Mouse (Mus musculus) urinary bladder, adult 18-20 months (tissue): ENCODE results near the gene Bcl2l13.
"Not testable (repeated sequence)": the region's sequence is repeated elsewhere in the genome, so short reads cannot be mapped to it uniquely, and the experiment has no call there.

Experiments used
- DNase-seq, 2 experiments: peaks; one replicate each; pipeline ENCODE4 v3.0.0; 2022; ENCODE audit warnings: low spot score in 2 of 2, mixed read lengths in 2 of 2

Bcl2l13 gene

GRCm38 (mm10) chr6:120901776-120902645 lies 66.0 kb downstream of the Bcl2l13 start:
- peak in 1 of 2 experiments; percentile 14 for DNase-seq

- DNase-seq, result no peak
These were observed 67.5 kb downstream of the Bcl2l13 start for GRCm38 (mm10) chr6:120903450-120903912.

GRCm38 (mm10) chr6:120903961-120904360 lies 67.9 kb downstream of the Bcl2l13 start:
- DNase-seq, result no peak

DNA sequence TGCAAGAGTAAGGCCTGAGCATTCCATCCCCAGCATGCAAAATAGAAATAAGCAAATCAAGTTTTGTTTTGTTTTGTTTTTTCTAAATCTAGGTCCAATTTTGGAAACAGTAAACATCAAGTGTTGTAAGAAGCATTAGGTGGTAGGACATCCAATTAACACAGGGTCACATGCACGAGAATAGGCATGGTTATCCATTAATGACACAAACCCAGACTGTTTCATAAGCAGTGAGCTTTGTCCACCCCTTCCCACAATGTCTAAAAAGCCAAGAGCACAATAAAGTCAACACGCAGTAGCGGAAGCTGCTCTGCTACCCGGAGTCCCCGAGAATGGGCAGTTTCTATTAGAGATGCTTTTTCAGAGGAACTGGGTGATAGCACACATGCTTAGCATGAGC lies 69.1 kb downstream of the Bcl2l13 start:
- no peak for DNase-seq

DNA sequence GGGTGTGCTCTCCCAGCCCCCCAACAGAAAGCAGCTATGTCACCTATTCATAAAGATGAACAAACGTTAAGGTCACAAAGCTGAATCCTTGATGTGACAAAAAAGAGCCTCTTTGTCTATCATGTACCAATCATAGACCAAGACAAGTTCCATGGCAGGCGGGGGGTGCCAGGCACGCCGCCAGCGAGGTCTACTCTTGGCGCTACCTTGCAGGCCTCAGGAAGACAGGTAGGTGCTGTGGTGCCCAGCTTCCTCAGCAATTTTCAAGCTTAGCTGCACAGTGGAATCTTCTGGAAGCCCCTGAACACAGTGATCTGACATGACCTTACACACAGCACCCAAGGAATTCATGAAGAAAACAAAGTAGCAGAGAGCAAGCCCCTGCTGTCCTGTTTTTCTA lies 70.5 kb downstream of the Bcl2l13 start:
- DNase-seq, result no peak

GRCm38 (mm10) chr6:120907876-120908597 lies 72.0 kb downstream of the Bcl2l13 start:
- not testable (repeated sequence) for DNase-seq

GRCm38 (mm10) chr6:120909501-120909900 lies 73.5 kb downstream of the Bcl2l13 start:
- DNase-seq, result no peak

DNA sequence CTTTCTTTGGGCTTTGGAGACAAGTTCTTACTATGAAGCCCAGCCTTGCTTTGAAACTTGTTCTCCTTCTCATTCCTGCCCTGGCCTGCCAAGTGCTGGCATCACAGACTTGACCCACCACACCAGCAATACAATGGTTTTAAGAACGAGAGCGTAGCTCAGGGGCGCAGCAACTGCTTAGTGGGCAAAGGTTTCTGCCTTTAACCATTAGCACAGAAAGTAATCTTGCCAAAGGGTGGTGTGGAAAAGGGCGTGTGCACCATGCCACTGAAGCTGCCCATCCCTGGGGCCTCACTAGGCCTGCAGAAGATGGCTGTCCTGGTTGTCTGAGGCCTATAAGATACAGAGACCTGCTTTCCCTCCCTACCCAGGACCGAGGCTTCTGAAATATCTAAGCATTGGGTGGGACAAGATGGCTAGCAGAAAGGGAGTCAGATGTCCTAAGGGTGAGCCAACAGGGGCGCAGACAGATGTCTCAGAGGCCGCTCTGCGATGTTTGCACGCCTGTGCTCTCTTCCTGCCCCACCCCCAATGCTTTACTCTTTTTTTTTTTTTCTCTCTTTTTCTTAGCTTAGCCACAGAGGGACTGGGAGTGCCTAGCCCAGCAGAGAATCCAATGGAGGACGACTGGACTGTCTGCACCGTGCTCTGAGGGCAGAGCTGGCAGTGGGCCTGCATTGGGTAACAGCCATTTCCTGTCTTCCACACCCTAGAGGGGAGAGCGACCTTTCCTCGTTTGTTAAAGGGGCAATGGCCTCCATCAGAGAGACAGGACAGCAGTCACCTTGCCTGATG lies 75.4 kb downstream of the Bcl2l13 start:
- no peak for DNase-seq

DNA sequence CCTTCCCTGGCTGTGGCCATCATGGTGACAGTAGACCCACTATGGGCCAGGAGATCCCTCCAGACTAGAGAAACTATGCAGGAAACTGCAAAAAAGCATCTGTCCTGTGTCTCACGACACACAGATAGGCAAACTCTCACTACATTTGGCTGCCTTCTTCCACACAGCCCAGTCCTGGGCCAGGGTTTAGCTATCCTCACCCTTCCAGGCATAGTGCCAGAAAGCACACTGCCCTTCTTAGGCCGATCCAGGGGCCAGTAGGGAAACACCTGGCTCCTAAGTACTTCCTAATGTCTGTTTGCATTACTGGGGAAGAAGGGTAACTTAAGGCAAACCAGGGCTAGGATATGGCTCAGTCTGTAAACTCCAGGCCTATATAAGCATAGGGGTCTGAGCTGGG lies 76.9 kb downstream of the Bcl2l13 start:
- DNase-seq, result no peak

- no peak for DNase-seq
These were observed 77.8 kb downstream of the Bcl2l13 start for GRCm38 (mm10) chr6:120913783-120914182.

DNA sequence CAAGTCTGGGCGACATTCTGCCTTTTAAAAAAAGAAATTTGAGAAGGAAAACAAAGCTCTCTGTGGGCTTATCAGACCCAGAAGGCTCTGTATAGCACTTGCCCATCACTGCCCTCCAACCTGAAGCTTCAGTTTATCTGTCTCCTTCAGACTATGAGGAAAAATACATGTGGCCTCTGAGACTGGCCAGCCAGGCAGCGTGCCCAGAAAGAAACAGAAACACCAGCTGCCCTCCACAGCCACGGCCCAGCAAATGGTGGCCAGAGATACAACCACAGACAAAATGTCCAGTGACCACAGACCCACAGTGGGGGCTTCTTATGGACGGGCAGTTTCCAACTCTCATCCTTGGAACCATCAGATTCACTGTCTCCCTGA lies 78.5 kb downstream of the Bcl2l13 start:
- DNase-seq, result no peak

DNA sequence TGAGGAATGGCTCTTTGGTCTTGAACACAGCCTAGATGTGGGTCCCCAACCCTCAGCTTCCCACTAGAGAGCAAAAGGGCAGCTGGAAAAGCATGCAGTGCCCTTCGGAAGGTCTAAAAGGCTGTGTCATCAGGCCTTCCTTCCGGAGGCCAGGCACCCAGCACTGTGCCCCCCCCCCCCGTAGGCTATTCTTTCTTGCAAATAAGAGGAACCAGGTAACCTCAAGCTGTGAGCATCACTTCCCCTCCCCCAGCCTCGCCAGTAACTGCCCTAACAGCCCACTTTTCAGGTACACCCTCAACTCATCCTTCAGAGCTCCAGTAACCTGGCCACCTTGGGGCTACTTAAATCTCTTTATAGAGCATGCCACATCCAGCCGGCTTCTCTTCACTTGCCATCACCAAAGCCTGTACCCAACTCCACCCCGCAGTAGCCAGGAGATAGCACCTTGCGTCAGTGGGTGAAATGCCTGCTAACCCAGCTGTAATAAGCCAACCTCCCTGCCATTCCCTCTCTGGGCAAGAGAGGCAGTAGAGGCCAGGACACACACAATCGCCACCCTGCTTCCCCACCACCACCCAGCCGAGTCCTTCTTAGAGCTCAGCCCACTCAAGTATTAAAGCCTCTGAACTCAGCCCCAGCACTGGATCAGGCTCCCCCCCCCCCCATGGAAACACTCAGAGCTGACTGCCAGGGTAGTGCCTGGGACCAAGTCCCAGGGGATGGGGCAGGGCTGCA lies 79.1 kb downstream of the Bcl2l13 start:
- no peak for DNase-seq

DNA sequence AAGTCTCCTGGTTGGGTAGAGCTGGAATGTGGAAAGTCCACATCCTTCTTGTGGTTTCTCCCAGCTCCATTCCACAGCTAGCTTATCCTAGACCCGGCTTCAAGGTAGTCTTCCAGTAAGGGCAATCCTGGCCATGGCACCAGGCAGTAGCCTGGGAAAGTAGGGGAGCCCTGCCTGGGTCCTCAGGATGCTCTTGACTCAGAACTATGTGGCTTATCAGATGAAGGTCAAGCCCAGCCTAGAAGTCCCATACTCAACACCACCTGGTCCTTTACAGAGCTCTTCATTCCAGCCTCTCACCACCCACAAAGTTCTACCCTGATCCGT lies 79.6 kb downstream of the Bcl2l13 start:
- no peak for DNase-seq

GRCm38 (mm10) chr6:120916074-120916971 lies 80.3 kb downstream of the Bcl2l13 start, which contains the start of gene Bid:
TSS of gene Bid (minus strand) at chr6:120916853.
- DNase-seq, result peak; percentile 89 to 98

- DNase-seq, result not testable (repeated sequence)
These were observed 81.2 kb downstream of the Bcl2l13 start for GRCm38 (mm10) chr6:120916972-120917881.

- no peak for DNase-seq
These were observed 82.0 kb downstream of the Bcl2l13 start for GRCm38 (mm10) chr6:120917975-120918374.

GRCm38 (mm10) chr6:120924791-120925321 lies 88.8 kb downstream of the Bcl2l13 start:
- not testable (repeated sequence) for DNase-seq

DNA sequence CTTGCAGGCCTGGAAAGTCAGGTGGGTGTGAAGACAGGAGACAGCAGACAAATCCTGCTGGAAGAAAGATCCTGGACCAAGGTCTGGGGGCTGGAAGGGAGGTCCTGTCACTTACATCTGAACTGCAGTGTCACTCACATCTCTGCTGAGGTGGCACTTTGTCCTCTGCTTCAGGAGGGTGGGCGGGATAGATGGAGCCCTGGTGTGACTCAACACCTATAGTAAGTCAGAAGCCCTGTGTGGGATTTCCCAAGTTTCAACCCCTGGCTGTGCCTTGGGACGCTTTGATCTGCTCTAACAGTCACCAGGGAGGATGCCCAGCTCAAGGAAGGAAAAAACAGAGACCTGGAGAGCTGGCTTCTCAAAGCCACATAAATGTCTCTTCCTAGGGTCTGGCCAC lies 90.9 kb downstream of the Bcl2l13 start:
- no peak for DNase-seq

GRCm38 (mm10) chr6:120927765-120928164 lies 91.8 kb downstream of the Bcl2l13 start:
- DNase-seq, result peak; percentile 13 to 19
